Mouse (Mus musculus) MEL (cell line): Measurements from ENCODE around the gene Akap5. TPM values are rescaled to one million over a fixed set of nuclear protein-coding genes. Genes with fewer than 3 reads are reported as not detected.

Source experiments
- DNase-seq: peaks from one replicate; pipeline ENCODE4 v3.0.0; 2011; ENCODE audit warnings: low read depth, low spot score
- H3K27ac ChIP-seq: 2 replicates; pipeline ENCODE4 v1.5.1; 2012; ENCODE audit warnings: low read depth, mild to moderate bottlenecking, control low read depth, low read length, moderate library complexity; ENCODE audit not compliant: control insufficient read depth
- H3K27me3 ChIP-seq, 2 experiments: fragments of 150-350 bp in 1 of 2; sonication (generic) in 1 of 2; 2 replicates each; pipeline ENCODE4 v1.6.1; 2012; ENCODE audit warnings: low read length in 2 of 2, mild to moderate bottlenecking in 2 of 2, improper control_type of control experiment in 1 of 2, moderate library complexity in 1 of 2; ENCODE audit not compliant: insufficient read depth in 2 of 2, control insufficient read depth in 1 of 2
- H3K36me3 ChIP-seq, 2 experiments: 2 replicates each; pipeline ENCODE4 v1.6.1; 2012 to 2014; ENCODE audit warnings: low read length in 2 of 2, improper control_type of control experiment in 1 of 2, inconsistent platforms in 1 of 2, mild to moderate bottlenecking in 1 of 2; ENCODE audit not compliant: insufficient read depth in 2 of 2, control insufficient read depth in 1 of 2
- H3K4me1 ChIP-seq, 2 experiments: fragments of 150-350 bp in 1 of 2; sonication (generic) in 1 of 2; 2 replicates each; pipeline ENCODE4 v1.6.1; 2012; ENCODE audit warnings: low read length in 2 of 2, improper control_type of control experiment in 1 of 2, mild to moderate bottlenecking in 1 of 2; ENCODE audit not compliant: insufficient read depth in 2 of 2, control insufficient read depth in 1 of 2
- H3K4me3 ChIP-seq, 2 experiments: fragments of 150-350 bp in 1 of 2; sonication (generic) in 1 of 2; 2 replicates each; pipeline ENCODE4 v1.5.1; 2012; ENCODE audit warnings: low read depth in 2 of 2, low read length in 2 of 2, mild to moderate bottlenecking in 2 of 2, moderate library complexity in 2 of 2, control low read depth in 1 of 2, improper control_type of control experiment in 1 of 2; ENCODE audit not compliant: control insufficient read depth in 1 of 2, insufficient read depth in 1 of 2
- H3K79me2 ChIP-seq: 2 replicates; pipeline ENCODE4 v1.6.1; 2012; ENCODE audit warnings: mild to moderate bottlenecking, low read length, moderate library complexity; ENCODE audit not compliant: control insufficient read depth, poor library complexity, insufficient read depth
- H3K9ac ChIP-seq: 2 replicates; pipeline ENCODE4 v1.6.1; 2012; ENCODE audit warnings: low read depth, mild to moderate bottlenecking, control low read depth, low read length, moderate library complexity; ENCODE audit not compliant: control insufficient read depth, poor library complexity, severe bottlenecking
- H3K9me3 ChIP-seq: fragments of 150-350 bp; sonication (generic); replicated peaks from 2 replicates; pipeline ENCODE4 v1.6.1; 2012; ENCODE audit warnings: mild to moderate bottlenecking, low read length, improper control_type of control experiment, moderate library complexity; ENCODE audit not compliant: insufficient read depth
- BHLHE40 ChIP-seq: IDR thresholded peaks from 2 replicates; pipeline ENCODE4 v1.6.1; 2012; ENCODE audit warnings: low read depth, mild to moderate bottlenecking, inconsistent platforms, low read length, improper control_type of control experiment, borderline replicate concordance
- CHD2 ChIP-seq: IDR thresholded peaks from 2 replicates; pipeline ENCODE4 v1.6.1; 2011; ENCODE audit warnings: low read length, improper control_type of control experiment
- CTCF ChIP-seq, 3 experiments: IDR thresholded peaks in 2 of 3; conservative IDR thresholded peaks in 1 of 3; 2 replicates each; pipeline ENCODE4 v1.5.1; 2011 to 2012; ENCODE audit warnings: low read length in 3 of 3, low read depth in 2 of 3, mild to moderate bottlenecking in 2 of 3, improper control_type of control experiment in 1 of 3, inconsistent platforms in 1 of 3, mixed read lengths in 1 of 3, moderate library complexity in 1 of 3; ENCODE audit not compliant: control insufficient read depth in 1 of 3, insufficient read depth in 1 of 3, poor library complexity in 1 of 3, severe bottlenecking in 1 of 3
- E2F4 ChIP-seq: IDR thresholded peaks from 2 replicates; pipeline ENCODE4 v1.6.1; 2011; ENCODE audit warnings: low read depth, low read length, improper control_type of control experiment, borderline replicate concordance
- ELF1 ChIP-seq: IDR thresholded peaks from 2 replicates; pipeline ENCODE4 v1.6.1; 2014; ENCODE audit warnings: low read depth, mild to moderate bottlenecking, inconsistent platforms, low read length, improper control_type of control experiment, moderate library complexity
- GABPA ChIP-seq: IDR thresholded peaks from 2 replicates; pipeline ENCODE4 v1.6.1; 2012; ENCODE audit warnings: low read depth, mild to moderate bottlenecking, inconsistent platforms, low read length, improper control_type of control experiment, moderate library complexity
- GATA1 ChIP-seq: IDR thresholded peaks from 2 replicates; pipeline ENCODE4 v1.6.1; 2011; ENCODE audit warnings: low read depth, low read length, improper control_type of control experiment
- KAT2A ChIP-seq: conservative IDR thresholded peaks from 2 replicates; pipeline ENCODE4 v1.6.1; 2012; ENCODE audit warnings: low read depth, low read length, improper control_type of control experiment, inconsistent platforms
- MAFK ChIP-seq: IDR thresholded peaks from 2 replicates; pipeline ENCODE4 v1.6.1; 2011; ENCODE audit warnings: low read depth, mild to moderate bottlenecking, low read length, improper control_type of control experiment, borderline replicate concordance
- MAX ChIP-seq: IDR thresholded peaks from 2 replicates; pipeline ENCODE4 v1.6.1; 2011; ENCODE audit warnings: low read length, improper control_type of control experiment
- MAZ ChIP-seq: IDR thresholded peaks from 2 replicates; pipeline ENCODE4 v1.6.1; 2012; ENCODE audit warnings: low read depth, mild to moderate bottlenecking, inconsistent platforms, low read length, improper control_type of control experiment
- MEF2A ChIP-seq: IDR thresholded peaks from 2 replicates; pipeline ENCODE4 v1.6.1; 2014; ENCODE audit warnings: low read depth, mild to moderate bottlenecking, inconsistent platforms, low read length, improper control_type of control experiment; ENCODE audit not compliant: poor library complexity, insufficient replicate concordance, severe bottlenecking; ENCODE audit errors: extremely low read depth
- MYB ChIP-seq: IDR thresholded peaks from 2 replicates; pipeline ENCODE4 v1.6.1; 2011; ENCODE audit warnings: mild to moderate bottlenecking, low read depth, low read length, improper control_type of control experiment
- MYC ChIP-seq: IDR thresholded peaks from 2 replicates; pipeline ENCODE4 v1.6.1; 2011; ENCODE audit warnings: low read depth, mild to moderate bottlenecking, low read length, improper control_type of control experiment, moderate library complexity
- NELFE ChIP-seq: IDR thresholded peaks from 2 replicates; pipeline ENCODE4 v1.6.1; 2011; ENCODE audit warnings: low read depth, low read length, improper control_type of control experiment
- NRF1 ChIP-seq: IDR thresholded peaks from 2 replicates; pipeline ENCODE4 v1.6.1; 2014; ENCODE audit warnings: low read depth, mild to moderate bottlenecking, inconsistent platforms, low read length, improper control_type of control experiment, moderate library complexity; ENCODE audit not compliant: poor library complexity, insufficient read depth, severe bottlenecking
- POLR2A ChIP-seq, 2 experiments: IDR thresholded peaks; 2 replicates each; pipeline ENCODE4 v1.6.1; 2011 to 2012; ENCODE audit warnings: low read length in 2 of 2, mild to moderate bottlenecking in 2 of 2, control low read depth in 1 of 2, improper control_type of control experiment in 1 of 2, low read depth in 1 of 2, moderate library complexity in 1 of 2; ENCODE audit not compliant: control insufficient read depth in 1 of 2, insufficient read depth in 1 of 2, poor library complexity in 1 of 2
- POLR2AphosphoS2 ChIP-seq: IDR thresholded peaks from 2 replicates; pipeline ENCODE4 v1.6.1; 2011; ENCODE audit warnings: low read length, improper control_type of control experiment
- POLR2AphosphoS5 ChIP-seq: IDR thresholded peaks from 2 replicates; pipeline ENCODE4 v1.6.1; 2012; ENCODE audit warnings: low read depth, borderline replicate concordance, mild to moderate bottlenecking, inconsistent platforms, low read length, moderate library complexity, mixed read lengths
- RAD21 ChIP-seq: IDR thresholded peaks from 2 replicates; pipeline ENCODE4 v1.6.1; 2011; ENCODE audit warnings: mild to moderate bottlenecking, low read depth, low read length, improper control_type of control experiment
- RCOR1 ChIP-seq: IDR thresholded peaks from 2 replicates; pipeline ENCODE4 v1.6.1; 2012; ENCODE audit warnings: low read depth, mild to moderate bottlenecking, inconsistent platforms, low read length, improper control_type of control experiment
- SIN3A ChIP-seq: IDR thresholded peaks from 2 replicates; pipeline ENCODE4 v1.6.1; 2012; ENCODE audit warnings: low read length, improper control_type of control experiment, inconsistent platforms
- SMC3 ChIP-seq: IDR thresholded peaks from 2 replicates; pipeline ENCODE4 v1.6.1; 2011; ENCODE audit warnings: low read depth, low read length, improper control_type of control experiment
- TBP ChIP-seq: IDR thresholded peaks from 2 replicates; pipeline ENCODE4 v1.8.0; 2011; ENCODE audit warnings: low read depth, low read length, improper control_type of control experiment
- USF2 ChIP-seq, 2 experiments: IDR thresholded peaks; 2 replicates each; pipeline ENCODE4 v1.6.1; 2011 to 2012; ENCODE audit warnings: improper control_type of control experiment in 2 of 2, low read length in 2 of 2, borderline replicate concordance in 1 of 2, inconsistent platforms in 1 of 2, low read depth in 1 of 2, mild to moderate bottlenecking in 1 of 2; ENCODE audit not compliant: insufficient read depth in 1 of 2
- ZKSCAN1 ChIP-seq: IDR thresholded peaks from 2 replicates; pipeline ENCODE4 v1.6.1; 2012; ENCODE audit warnings: low read depth, mild to moderate bottlenecking, inconsistent platforms, low read length, improper control_type of control experiment, moderate library complexity
- ZMIZ1 ChIP-seq: IDR thresholded peaks from 2 replicates; pipeline ENCODE4 v1.6.1; 2012; ENCODE audit warnings: low read depth, mild to moderate bottlenecking, inconsistent platforms, low read length, improper control_type of control experiment, moderate library complexity
- polyA plus RNA-seq, 2 experiments: library from polyadenylated mRNA; stranded (reverse) in 1 of 2; unstranded in 1 of 2; fragments of >175 nt in 1 of 2; fragments of >200 nt in 1 of 2; gene quantifications; 2 replicates each; pipeline versions ENCODE4 v1.2.1 to v1.2.4; 2012; ENCODE audit warnings: low replicate concordance in 2 of 2, low read depth in 1 of 2; ENCODE audit not compliant: insufficient read length in 2 of 2, insufficient read depth in 1 of 2, missing spikeins in 1 of 2
- total RNA-seq: library from RNA; depleted of rRNA; stranded (reverse); fragments of 300-350 nt; gene quantifications from 2 replicates; pipeline ENCODE4 v1.2.3, GENCODE M21; 2012

Gene Akap5
- total and polyA plus RNA-seq, 3 experiments: 0.65 to 0.69 TPM; not detected in 1

DNA sequence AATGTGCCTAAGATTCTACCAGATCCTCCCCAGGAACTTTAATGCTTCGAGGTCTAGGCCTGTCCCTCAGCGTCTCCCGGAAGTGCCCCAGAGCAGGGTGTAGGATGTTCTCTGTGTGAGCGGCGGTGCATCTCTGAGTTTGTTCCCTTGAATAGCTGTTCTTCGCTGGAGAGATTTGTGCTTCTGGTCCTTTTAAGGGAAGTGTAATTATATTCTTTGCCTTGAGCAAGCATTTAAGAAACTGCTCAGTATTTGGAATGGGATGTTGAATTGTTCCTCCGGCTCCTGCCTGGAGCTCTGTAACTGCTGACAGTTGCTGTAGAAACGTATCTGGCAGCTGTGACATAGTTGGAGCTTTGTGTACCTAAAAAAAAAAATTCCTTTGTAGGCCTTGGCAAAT lies 36.7 kb upstream of the Akap5 start:
- H3K4me3 ChIP-seq: no peak overlapping the region
- H3K9me3 ChIP-seq: no peaks in the 10 kb centered on the region
- no peak for DNase-seq
- H3K79me2 ChIP-seq: no peaks in the 10 kb centered on the region
- H3K9ac ChIP-seq: no peak overlapping the region
- peaks cover 0 to 44% of the 10 kb centered on the region in 2 experiments; a peak in 2 of 4 replicates for H3K36me3 ChIP-seq
- no peak overlapping the region for H3K27ac ChIP-seq
- TF ChIP-seq MEF2A: no peak
- TF ChIP-seq CHD2: no peak
- TF ChIP-seq BHLHE40: no peak
- no peak for TF ChIP-seq ZMIZ1
- no peak for TF ChIP-seq TBP
- TF ChIP-seq GATA1: no peak
- TF ChIP-seq MAFK: no peak
- TF ChIP-seq MAZ: no peak
- no peak for TF ChIP-seq SIN3A
- TF ChIP-seq POLR2AphosphoS5: no peak
- no peak for TF ChIP-seq ZKSCAN1
- TF ChIP-seq ELF1: no peak
- no peak for TF ChIP-seq MAX
- no peak for TF ChIP-seq NRF1
- TF ChIP-seq POLR2A (IDR thresholded peaks at IDR 0.05; ENCODE audit: control insufficient read depth in 1 of 2, insufficient read depth in 1 of 2, low read depth in 1 of 2, low read length in 2 of 2, poor library complexity in 1 of 2): no peak
- TF ChIP-seq E2F4: no peak
- no peak for TF ChIP-seq RAD21
- no peak for TF ChIP-seq MYC
- TF ChIP-seq NELFE: no peak
- TF ChIP-seq SMC3: no peak
- H3K4me1 ChIP-seq: no peaks in the 10 kb centered on the region
- H3K27me3 ChIP-seq: no peaks in the 10 kb centered on the region

DNA sequence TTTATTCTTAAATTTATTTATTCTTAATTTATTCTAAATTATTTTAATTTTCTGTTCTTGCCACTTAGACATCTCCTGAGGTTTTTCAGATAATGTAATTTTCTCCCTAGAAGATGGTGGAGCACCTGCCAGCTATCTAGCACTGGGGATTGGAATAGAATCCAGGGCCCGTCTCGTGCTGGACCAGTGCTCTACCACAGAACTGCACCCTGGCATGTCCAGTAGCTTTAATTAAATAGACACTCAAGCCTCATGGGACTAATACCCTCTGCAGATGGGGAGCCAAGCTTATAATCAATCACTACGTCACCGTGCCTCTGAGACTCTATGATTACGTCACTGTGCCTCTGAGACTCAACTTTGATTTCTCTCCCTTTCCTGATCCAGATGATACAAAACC lies 36.2 kb upstream of the Akap5 start:
- Histone ChIP-seq H3K9ac (no peak overlapping the region), H3K4me1 (no peaks in the 10 kb centered on the region), H3K36me3 (peaks cover 0 to 40% of the 10 kb centered on the region in 2 experiments; a peak in 2 of 4 replicates), H3K27ac (no peak overlapping the region), H3K4me3 (no peak overlapping the region), H3K79me2 (no peaks in the 10 kb centered on the region), H3K27me3 (no peaks in the 10 kb centered on the region), H3K9me3 (no peaks in the 10 kb centered on the region)
- TF ChIP-seq CHD2 (no peak), MYB (no peak), GATA1 (no peak), KAT2A (no peak), USF2 (IDR thresholded peaks at IDR 0.05; ENCODE audit: borderline replicate concordance in 1 of 2, insufficient read depth in 1 of 2, low read depth in 1 of 2, low read length in 2 of 2) (no peak), POLR2A (IDR thresholded peaks at IDR 0.05; ENCODE audit: control insufficient read depth in 1 of 2, insufficient read depth in 1 of 2, low read depth in 1 of 2, low read length in 2 of 2, poor library complexity in 1 of 2) (no peak), POLR2AphosphoS2 (no peak), CTCF (IDR thresholded peaks at IDR 0.05 in 2 of 3, conservative IDR thresholded peaks at IDR 0.05 in 1 of 3; ENCODE audit: control insufficient read depth in 1 of 3, insufficient read depth in 1 of 3, low read depth in 2 of 3, low read length in 3 of 3, poor library complexity in 1 of 3, severe bottlenecking in 1 of 3) (no peak), POLR2AphosphoS5 (no peak), ZMIZ1 (no peak), BHLHE40 (no peak), NELFE (no peak), GABPA (no peak), RCOR1 (no peak)
- no peak for DNase-seq
